Mouse (Mus musculus) retina, embryonic 14.5 days (tissue): ENCODE measurements around the gene Zfp938.

ENCODE experiments used
- DNase-seq: peaks from one replicate; pipeline ENCODE4 v3.0.0-alpha.2; 2015; ENCODE audit warnings: low spot score

Gene Zfp938

DNA sequence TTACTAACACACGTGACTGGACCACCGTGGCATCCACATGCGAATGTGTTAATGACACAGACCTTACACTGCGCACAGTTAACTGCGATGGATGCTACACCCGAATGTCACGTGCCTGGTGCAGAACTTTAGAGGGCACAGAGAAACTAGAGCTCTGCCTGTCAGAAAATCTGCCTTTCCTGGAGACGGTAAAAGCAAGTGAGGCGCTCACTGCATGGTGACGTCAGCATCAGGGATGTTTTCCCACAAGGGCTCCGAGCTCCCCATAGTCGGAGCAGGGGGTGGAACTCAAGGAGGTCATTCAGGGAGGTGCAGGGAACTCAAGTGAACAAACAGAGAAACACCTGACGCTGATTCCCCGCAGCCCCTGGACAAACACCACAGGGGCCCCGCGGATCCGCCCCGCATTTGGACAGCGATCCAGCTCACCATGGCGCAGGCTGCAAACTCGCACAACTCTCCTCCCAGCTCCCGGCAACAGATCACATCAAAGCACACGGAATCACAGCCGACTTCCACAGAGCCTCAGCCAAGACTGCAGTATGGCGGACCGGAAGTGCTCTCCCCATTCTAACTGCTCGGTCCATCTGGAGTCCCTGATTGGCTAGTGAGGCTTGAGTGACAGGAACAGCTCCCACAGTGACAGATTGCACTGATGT lies at the start of gene Zfp938:
Gene Zfp938 (minus strand): TSS at position 539 of the 659 bp plus-strand sequence.
- DNase-seq = peak; percentile 94

DNA sequence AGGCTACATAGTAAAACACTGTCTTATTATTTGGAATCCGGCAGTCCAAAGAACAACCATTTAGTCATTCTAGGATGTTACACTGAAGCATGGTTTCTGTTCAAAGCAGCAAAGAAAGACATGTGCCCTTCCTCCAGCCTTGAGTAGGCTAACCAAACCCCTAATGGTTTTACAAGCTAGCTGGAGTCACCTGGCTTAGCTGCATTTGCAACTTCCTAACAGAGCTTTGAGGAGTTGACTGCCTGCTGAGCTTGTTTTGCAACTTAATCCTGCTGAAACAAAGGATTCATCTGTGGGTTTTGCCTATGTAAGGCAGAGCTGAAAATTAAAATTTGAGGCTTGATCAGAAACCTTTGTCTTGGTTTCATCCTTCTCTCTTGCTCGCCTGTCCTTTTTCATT lies 16.3 kb upstream of the Zfp938 start:
- no peak for DNase-seq

DNA sequence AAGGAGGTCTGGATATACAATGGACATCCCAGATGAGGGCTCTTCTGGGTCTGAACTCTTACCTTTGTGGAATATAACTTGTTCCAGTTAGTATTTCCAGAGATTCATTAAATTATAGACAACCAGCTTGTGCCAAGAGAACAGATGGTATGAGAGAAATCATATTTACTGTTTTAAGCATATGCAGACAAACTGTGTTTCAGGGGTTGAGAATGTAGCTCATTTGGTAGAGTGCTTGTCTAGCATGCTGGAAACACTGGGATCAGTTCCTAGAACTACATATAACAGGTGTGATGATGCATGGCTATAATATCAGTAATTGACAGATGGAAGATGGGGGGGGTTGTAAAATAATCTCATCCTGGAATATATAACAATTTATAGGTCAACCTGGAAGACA lies 3.9 kb upstream of the Zfp938 start:
- DNase-seq = no peak

DNA sequence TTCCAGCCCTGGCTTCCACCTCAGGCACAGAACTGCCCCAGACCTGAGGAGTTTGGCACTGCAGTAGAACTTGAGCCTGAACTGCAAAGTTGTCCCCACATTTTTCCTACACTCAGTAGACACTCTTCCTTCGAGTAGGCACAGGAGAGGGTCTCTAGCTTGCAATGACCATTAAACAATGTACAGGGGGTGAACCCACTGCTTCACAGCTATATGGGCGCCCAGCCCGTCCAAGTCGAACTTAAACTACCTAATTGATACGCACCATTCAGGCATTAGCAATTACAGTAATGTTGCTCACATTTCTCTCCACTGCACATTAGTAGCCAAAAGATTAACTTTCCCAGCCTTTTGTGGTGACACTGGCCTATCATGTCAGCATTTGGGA lies 315 bp upstream of the Zfp938 start:
- DNase-seq = no peak

DNA sequence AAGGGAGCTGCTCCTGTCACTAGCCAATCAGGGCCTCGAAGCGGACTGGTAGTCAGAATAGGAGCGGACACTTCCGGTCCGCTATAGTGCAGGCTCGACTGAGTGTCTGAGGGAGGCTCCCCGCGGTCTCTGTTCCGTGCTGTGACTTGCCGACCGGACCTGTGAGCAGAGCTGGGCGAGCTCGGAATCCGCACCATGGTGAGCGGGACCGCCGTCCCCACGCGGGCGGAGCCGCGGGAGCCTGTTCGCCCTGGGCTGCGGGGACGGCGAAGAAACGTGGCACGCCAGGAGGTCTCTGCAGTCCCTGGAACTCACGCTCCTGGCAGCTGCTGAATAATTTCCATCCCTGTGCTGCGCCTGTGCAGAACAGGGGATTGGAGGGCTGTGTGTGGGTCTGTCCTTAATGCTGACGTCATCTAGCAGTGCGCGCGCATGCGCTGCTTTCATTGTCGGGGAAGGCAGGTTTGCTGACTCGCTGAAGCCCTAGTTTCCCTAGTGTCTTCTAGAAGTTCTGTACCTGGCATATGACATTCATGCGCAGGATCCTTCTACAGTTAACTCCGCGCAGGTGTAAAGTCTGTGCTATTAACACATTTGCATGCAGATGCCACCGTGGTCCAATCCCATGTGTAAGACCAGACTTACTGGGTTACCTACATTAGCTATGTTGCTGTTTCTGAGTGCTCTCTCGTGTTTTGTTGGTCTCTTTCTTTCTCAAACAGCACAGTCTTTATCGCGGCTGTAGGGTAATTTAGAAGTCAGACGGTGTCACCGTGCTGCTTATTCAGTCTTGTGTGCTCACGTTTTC lies 62.6 kb downstream of the Zfp938 start:
- peak; percentile 88 for DNase-seq
